14 mouse cellular contexts compared by ENCODE assay signal in the genomic region with DNA sequence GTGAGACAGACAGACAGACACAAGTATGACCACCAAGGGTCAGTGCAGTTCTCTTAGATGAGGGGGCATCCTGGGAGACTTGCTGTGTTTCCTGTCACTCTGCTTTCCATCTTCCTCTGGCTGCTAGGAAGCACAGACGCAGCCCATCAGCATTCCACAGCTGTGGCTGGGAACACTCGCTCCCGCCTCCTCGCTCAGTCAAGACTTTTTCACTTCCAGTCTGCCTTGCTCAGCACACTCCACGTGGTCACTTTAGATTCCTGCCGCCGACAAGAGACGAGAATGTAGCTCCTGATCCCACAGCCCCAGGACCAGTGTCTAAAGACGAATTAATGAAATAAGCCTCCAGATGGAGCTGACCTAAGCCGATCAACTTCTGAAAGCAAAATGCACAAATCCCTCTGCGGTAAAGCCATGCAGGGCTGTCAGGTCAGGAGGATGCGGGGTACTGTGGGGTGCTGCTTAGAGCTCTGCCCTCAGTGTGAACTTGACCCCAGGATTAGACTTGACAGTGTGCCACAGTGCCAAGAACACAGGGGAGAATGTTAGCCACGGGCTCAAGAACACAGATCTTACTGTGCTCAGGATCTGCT.
DNase-seq lines count a peak whose midpoint lies in the region; ATAC-seq lines count a peak whose summit lies in the region.
"Had no signal": no experiment of that assay in that cellular context is flagged by ENCODE, and none has a peak within 500 bp of the region (broad histone marks: within the 10 kb centered on the region; RNA-seq: fewer than 3 reads in every experiment).

No protein-coding gene starts in this region.

- H3K27me3 ChIP-seq in lung, embryonic 16.5 days (ENCODE audit: control insufficient read depth, insufficient read depth, low read depth, low read length), result no peaks in the 10 kb centered on the region
- no peaks in the 10 kb centered on the region for H3K27me3 ChIP-seq in midbrain, embryonic 11.5 days (ENCODE audit: control insufficient read depth, insufficient read depth, low read length)
- no peaks in the 10 kb centered on the region for H3K27me3 ChIP-seq in stomach, embryonic 16.5 days (ENCODE audit: control insufficient read depth, insufficient read depth, low read length)
- peaks cover 4% of the 10 kb centered on the region; the same call in 1 of the 2 replicates for H3K27me3 ChIP-seq in hindbrain, embryonic 14.5 days (ENCODE audit: control insufficient read depth, insufficient read depth, low read length)
- H3K27me3 ChIP-seq: hindbrain, embryonic 15.5 days had no signal

- no peak overlapping the region for H3K4me3 ChIP-seq in lung, embryonic 16.5 days (ENCODE audit: low read length)
- no peak overlapping the region for H3K4me3 ChIP-seq in midbrain, embryonic 11.5 days (ENCODE audit: low read depth, low read length)
- no peak overlapping the region for H3K4me3 ChIP-seq in stomach, embryonic 16.5 days (replicated peaks; ENCODE audit: low read length)
- H3K4me3 ChIP-seq in hindbrain, embryonic 14.5 days (replicated peaks; ENCODE audit: low read length), result no peak overlapping the region
- H3K4me3 ChIP-seq: hindbrain, embryonic 15.5 days; layer of hippocampus, adult 2 months; myocyte had no signal

- H3K9ac ChIP-seq in lung, embryonic 16.5 days (ENCODE audit: low read length), result no peak overlapping the region
- no peak overlapping the region for H3K9ac ChIP-seq in midbrain, embryonic 11.5 days (ENCODE audit: low read length)
- H3K9ac ChIP-seq in stomach, embryonic 16.5 days (ENCODE audit: low read length), result no peak overlapping the region
- no peak overlapping the region for H3K9ac ChIP-seq in hindbrain, embryonic 14.5 days
- H3K9ac ChIP-seq: hindbrain, embryonic 15.5 days had no signal

- 20% methylated on average over 13 of the region's 13 CpGs for WGBS in lung, embryonic 16.5 days
- 25% methylated on average over 13 of the region's 13 CpGs for WGBS in midbrain, embryonic 11.5 days
- 35% methylated on average over 13 of the region's 13 CpGs for WGBS in stomach, embryonic 16.5 days
- WGBS in hindbrain, embryonic 14.5 days, result 54% methylated on average over 13 of the region's 13 CpGs

- peak; percentile 76 for ATAC-seq in lung, embryonic 16.5 days (ENCODE audit: low read depth)
- ATAC-seq in midbrain, embryonic 11.5 days (ENCODE audit: low FRiP score), result peak; percentile 69
- ATAC-seq in stomach, embryonic 16.5 days (ENCODE audit: insufficient read depth, low FRiP score), result 0 out of 2 replicates have a peak, but pooled peaks have one; percentile 40
- ATAC-seq in hindbrain, embryonic 14.5 days (ENCODE audit: low FRiP score), result no peak

- no peaks in the 10 kb centered on the region for H3K36me3 ChIP-seq in lung, embryonic 16.5 days (ENCODE audit: control insufficient read depth, insufficient read depth, low read length)
- no peaks in the 10 kb centered on the region for H3K36me3 ChIP-seq in midbrain, embryonic 11.5 days (ENCODE audit: control insufficient read depth, insufficient read depth, low read length)
- H3K36me3 ChIP-seq in stomach, embryonic 16.5 days (ENCODE audit: control insufficient read depth, insufficient read depth, low read length), result no peaks in the 10 kb centered on the region
- H3K36me3 ChIP-seq in hindbrain, embryonic 14.5 days (replicated peaks; ENCODE audit: control insufficient read depth, insufficient read depth), result no peaks in the 10 kb centered on the region
- H3K36me3 ChIP-seq: hindbrain, embryonic 15.5 days had no signal

- no peak overlapping the region for H3K4me2 ChIP-seq in lung, embryonic 16.5 days (ENCODE audit: low read depth, low read length)
- no peak overlapping the region for H3K4me2 ChIP-seq in midbrain, embryonic 11.5 days
- H3K4me2 ChIP-seq in stomach, embryonic 16.5 days (ENCODE audit: low read depth, low read length), result peak overlapping the region; percentile 17; the same call in 1 of the 2 replicates
- no peak overlapping the region for H3K4me2 ChIP-seq in hindbrain, embryonic 14.5 days (replicated peaks)
- H3K4me2 ChIP-seq: hindbrain, embryonic 15.5 days had no signal

- H3K27ac ChIP-seq in lung, embryonic 16.5 days (ENCODE audit: low read length), result no peak overlapping the region
- H3K27ac ChIP-seq in midbrain, embryonic 11.5 days (ENCODE audit: low read depth, low read length), result no peak overlapping the region
- no peak overlapping the region for H3K27ac ChIP-seq in stomach, embryonic 16.5 days (ENCODE audit: low read length)
- H3K27ac ChIP-seq in hindbrain, embryonic 14.5 days, result no peak overlapping the region
- H3K27ac ChIP-seq: hindbrain, embryonic 15.5 days; layer of hippocampus, adult 2 months had no signal

- peaks cover 3% of the 10 kb centered on the region; the same call in 1 of the 2 replicates for H3K4me1 ChIP-seq in lung, embryonic 16.5 days (replicated peaks; ENCODE audit: control insufficient read depth, insufficient read depth, low read length)
- peaks cover 7% of the 10 kb centered on the region; the same call in 1 of the 2 replicates for H3K4me1 ChIP-seq in midbrain, embryonic 11.5 days (ENCODE audit: control insufficient read depth, insufficient read depth, low read length)
- H3K4me1 ChIP-seq in stomach, embryonic 16.5 days (ENCODE audit: control insufficient read depth, insufficient read depth, low read length), result no peaks in the 10 kb centered on the region
- H3K4me1 ChIP-seq in hindbrain, embryonic 14.5 days (replicated peaks; ENCODE audit: control insufficient read depth, insufficient read depth, low read length), result no peaks in the 10 kb centered on the region

- intact Hi-C loops in heart, postnatal 10 days (cut with DNase I), result no loop called here

- H3K9me3 ChIP-seq in lung, embryonic 16.5 days (ENCODE audit: control insufficient read depth, low read length), result no peaks in the 10 kb centered on the region
- H3K9me3 ChIP-seq in midbrain, embryonic 11.5 days (ENCODE audit: control insufficient read depth, low read length), result no peaks in the 10 kb centered on the region
- H3K9me3 ChIP-seq in stomach, embryonic 16.5 days (replicated peaks; ENCODE audit: control insufficient read depth, low read length), result no peaks in the 10 kb centered on the region
- no peaks in the 10 kb centered on the region for H3K9me3 ChIP-seq in hindbrain, embryonic 14.5 days (ENCODE audit: control insufficient read depth, low read length)
- H3K9me3 ChIP-seq: hindbrain, embryonic 15.5 days had no signal

- peak; percentile 7 to 9 for DNase-seq in heart, postnatal 10 days
- no peak for DNase-seq in heart, adult 8-10 months (ENCODE audit: low spot score)
- no peak for DNase-seq in lung, postnatal 25 days (ENCODE audit: low spot score)
- no peak for DNase-seq in midbrain, embryonic 11.5 days (ENCODE audit: low spot score, missing footprints)
- no peak for DNase-seq in urinary bladder, adult 2 months (ENCODE audit: low spot score)
- DNase-seq in hindbrain, embryonic 14.5 days (ENCODE audit: low spot score), result no peak
- DNase-seq: cerebellum, adult 8-10 months; heart, adult 18-20 months; thymus, postnatal 36 days had no signal

Comparison
In these comparisons a context has a peak if more than half of its experiments do, and no peak if none do; other contexts are left out.
1. DNase-seq: peak in heart, postnatal 10 days (2 of 2); none in heart, adult 8-10 months (single experiment), lung, postnatal 25 days (single experiment), midbrain, embryonic 11.5 days (single experiment), urinary bladder, adult 2 months (single experiment) and hindbrain, embryonic 14.5 days (single experiment).